Mouse (Mus musculus) CD4-positive, CD25-positive, alpha-beta regulatory T cell, adult 9 weeks (primary cell): ENCODE measurements around the gene Bcl7a. TPM values are rescaled to one million over a fixed set of nuclear protein-coding genes. Genes with fewer than 3 reads are reported as not detected.

Experiments
- polyA plus RNA-seq: library from polyadenylated mRNA; unstranded; fragments of 100-300 nt; shearing (Covaris generic); gene quantifications from one replicate; pipeline ENCODE4 v1.2.1, GENCODE M21; 2017

Bcl7a gene
- polyA plus RNA-seq, result 9.4 TPM

GRCm38 (mm10) chr5:123343707-123344627, at the start of gene Bcl7a:
Gene Bcl7a (plus strand): TSS chr5:123343834.

DNA sequence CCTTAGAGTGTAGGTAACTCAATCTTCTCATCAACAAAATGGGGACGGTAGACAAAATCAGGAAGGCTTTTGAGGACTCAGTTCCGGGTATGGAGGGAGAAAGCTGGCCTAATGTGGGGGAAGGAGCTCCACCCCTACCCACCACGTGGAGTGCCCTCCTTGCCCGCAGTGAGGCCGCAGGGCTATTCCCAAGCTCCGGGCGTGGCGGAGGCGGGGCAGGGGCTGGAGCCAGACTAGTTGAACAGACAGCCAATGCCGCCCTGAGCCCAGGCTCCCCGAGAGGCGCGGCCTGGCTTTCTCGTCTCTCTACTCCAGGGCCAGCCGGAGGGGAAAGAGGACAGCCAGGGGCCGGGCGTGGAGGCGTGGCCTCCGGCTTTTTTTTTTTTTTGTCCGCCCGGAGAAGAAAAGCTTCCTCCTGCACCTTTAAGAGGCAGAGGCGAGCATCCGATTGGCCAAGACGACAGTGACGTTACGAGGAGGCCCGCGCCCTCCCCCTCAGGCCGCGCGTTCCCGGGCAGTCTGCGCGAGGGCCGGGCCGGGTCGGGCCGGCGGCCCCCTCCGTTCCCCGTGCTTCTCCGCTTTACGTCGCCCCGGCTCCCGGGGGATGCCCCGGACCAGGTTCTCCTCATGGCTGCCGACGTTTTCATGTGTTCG, 50.8 kb downstream of the Bcl7a start, which contains the start of gene Mlxip:
Gene Mlxip, plus strand, starts transcription at position 496 of the 654 bp plus-strand sequence.

Other genes with a start within 250 kb of the Bcl7a start
- gene Rhof, start 211.1 kb upstream of the Bcl7a start, polyA plus RNA-seq, result 216 TPM
- gene Setd1b, start 201.6 kb upstream of the Bcl7a start, polyA plus RNA-seq, result 3.1 TPM
- gene Psmd9, start 174.4 kb upstream of the Bcl7a start, polyA plus RNA-seq, result 68.6 TPM
- not detected for gene Hpd, start 161.1 kb upstream of the Bcl7a start, polyA plus RNA-seq
- gene Wdr66, start 91.7 kb upstream of the Bcl7a start, polyA plus RNA-seq, result 3.5 TPM
- 16.2 TPM for gene Mlxip, start 51.0 kb downstream of the Bcl7a start, polyA plus RNA-seq
- gene Lrrc43, start 145.5 kb downstream of the Bcl7a start, polyA plus RNA-seq, result not detected
- gene Il31, start 145.7 kb downstream of the Bcl7a start, polyA plus RNA-seq, result not detected
- 1.3 TPM for gene B3gnt4, start 166.6 kb downstream of the Bcl7a start, polyA plus RNA-seq
- 136 TPM for gene Diablo, start 180.3 kb downstream of the Bcl7a start, polyA plus RNA-seq
- gene Gm49027, start 181.7 kb downstream of the Bcl7a start, polyA plus RNA-seq, result not detected
- gene Vps33a, start 229.2 kb downstream of the Bcl7a start, polyA plus RNA-seq, result 60.0 TPM